Mouse (Mus musculus) erythroblast, embryonic 14.5 days (primary cell): ENCODE measurements around the gene Npnt.

ENCODE experiments used
- GATA1 ChIP-seq: IDR thresholded peaks from 2 replicates; pipeline ENCODE4 v1.6.1; 2012; ENCODE audit warnings: low read length, inconsistent platforms, mixed read lengths
- TAL1 ChIP-seq: IDR thresholded peaks from 3 replicates; pipeline ENCODE4 v1.6.1; 2012; ENCODE audit warnings: low read length, inconsistent platforms, mixed read lengths

- no peak for TF ChIP-seq TAL1
- TF ChIP-seq GATA1: no peak
Measured at GRCm38 (mm10) chr3:132966255-132966654, 16.2 kb upstream of the Npnt start.
